In the genomic region with DNA sequence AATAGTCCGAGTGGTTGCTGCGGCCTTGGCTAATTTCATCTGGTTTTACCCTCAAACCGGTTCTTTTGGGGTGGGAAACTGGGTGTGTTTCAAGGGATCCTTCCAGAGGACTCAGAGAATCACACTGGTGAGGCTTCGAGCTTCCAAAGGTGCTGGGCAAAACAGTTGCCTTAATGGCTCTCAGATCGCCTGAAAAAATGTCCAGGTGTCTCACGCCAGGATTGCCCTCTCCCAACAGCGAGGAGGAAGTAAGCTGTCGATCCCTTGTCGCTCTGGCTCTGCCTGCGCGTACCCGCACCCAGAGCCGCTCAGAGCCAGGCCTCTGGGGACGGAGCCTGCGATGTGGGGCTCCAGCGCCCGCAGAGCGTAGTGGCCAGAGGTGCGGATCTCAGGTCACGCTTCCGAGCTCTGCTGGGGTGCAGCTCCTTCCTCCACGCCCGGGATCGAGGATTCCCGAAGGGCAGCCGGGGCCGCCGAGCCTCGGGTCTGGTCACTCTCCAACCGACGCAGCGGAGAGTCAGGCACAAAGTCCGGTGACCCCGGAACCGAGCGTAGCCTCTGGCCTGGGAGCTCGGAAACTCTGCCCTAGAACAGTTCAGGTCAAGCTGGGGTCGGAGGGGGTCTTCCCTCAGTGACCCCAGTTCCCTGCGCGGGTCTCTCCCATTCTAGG, we compare ENCODE assay signal across 8 mouse cellular contexts. TPM values are rescaled to one million over a fixed set of nuclear protein-coding genes. Genes with fewer than 3 reads are reported as not detected.
DNase-seq lines count a peak whose midpoint lies in the region; ATAC-seq lines count a peak whose summit lies in the region.

No protein-coding gene starts in this region.

- H3K36me3 ChIP-seq in heart, embryonic 10.5 days = no peaks in the 10 kb centered on the region
- H3K36me3 ChIP-seq in embryonic facial prominence, embryonic 11.5 days (replicated peaks; ENCODE audit: control insufficient read depth, insufficient read depth, low read depth, low read length) = no peaks in the 10 kb centered on the region
- no peaks in the 10 kb centered on the region for H3K36me3 ChIP-seq in midbrain, embryonic 10.5 days

- no peak for DNase-seq in heart, embryonic 10.5 days (ENCODE audit: low spot score)
- DNase-seq in heart, postnatal 36 days = no peak
- DNase-seq in embryonic facial prominence, embryonic 11.5 days (ENCODE audit: low spot score) = peak; percentile 46
- peak; percentile 77 for DNase-seq in kidney, adult 18-20 months
- DNase-seq in midbrain, embryonic 10.5 days (ENCODE audit: low spot score) = peak; percentile 66
- DNase-seq in layer of hippocampus, adult 9-11 months = no peak
- no peak for DNase-seq in urinary bladder, adult 18-20 months (ENCODE audit: low spot score in 2 of 2)
- no peak for DNase-seq in urinary bladder, postnatal 4 days (ENCODE audit: low spot score in 2 of 2)

- peaks cover 16% of the 10 kb centered on the region for H3K27me3 ChIP-seq in heart, embryonic 10.5 days (ENCODE audit: insufficient read depth, poor library complexity, severe bottlenecking)
- peaks cover 4% of the 10 kb centered on the region; the same call in 1 of the 2 replicates for H3K27me3 ChIP-seq in embryonic facial prominence, embryonic 11.5 days (ENCODE audit: control insufficient read depth, insufficient read depth, low read length)
- H3K27me3 ChIP-seq in midbrain, embryonic 10.5 days (ENCODE audit: low read depth, poor library complexity, severe bottlenecking) = peaks cover 18% of the 10 kb centered on the region

- ATAC-seq in embryonic facial prominence, embryonic 11.5 days (replicated peaks; ENCODE audit: insufficient number of reproducible peaks, low FRiP score, low TSS enrichment, low read depth) = no peak

- H3K27ac ChIP-seq in heart, embryonic 10.5 days = peak overlapping the region; percentile 96
- peak overlapping the region; percentile 16; the same call in 1 of the 2 replicates for H3K27ac ChIP-seq in embryonic facial prominence, embryonic 11.5 days (replicated peaks; ENCODE audit: low read depth, low read length)
- peak overlapping the region; percentile 99 for H3K27ac ChIP-seq in midbrain, embryonic 10.5 days (replicated peaks)

- peak overlapping the region; percentile 71 for H3K4me2 ChIP-seq in embryonic facial prominence, embryonic 11.5 days (ENCODE audit: low read depth, low read length)

- under 1% methylated on average over 40 of the region's 40 CpGs for WGBS in heart, embryonic 10.5 days
- 1% methylated on average over 40 of the region's 40 CpGs for WGBS in embryonic facial prominence, embryonic 11.5 days
- under 1% methylated on average over 40 of the region's 40 CpGs for WGBS in midbrain, embryonic 10.5 days

- H3K4me3 ChIP-seq in heart, embryonic 10.5 days = peak overlapping the region; percentile 89
- H3K4me3 ChIP-seq in embryonic facial prominence, embryonic 11.5 days (ENCODE audit: low read depth, low read length) = peak overlapping the region; percentile 43
- H3K4me3 ChIP-seq in midbrain, embryonic 10.5 days = peak overlapping the region; percentile 94

- H3K9me3 ChIP-seq in heart, embryonic 10.5 days = no peaks in the 10 kb centered on the region
- H3K9me3 ChIP-seq in embryonic facial prominence, embryonic 11.5 days (replicated peaks; ENCODE audit: control insufficient read depth, low read length) = no peaks in the 10 kb centered on the region
- H3K9me3 ChIP-seq in midbrain, embryonic 10.5 days (replicated peaks) = no peaks in the 10 kb centered on the region

- H3K4me1 ChIP-seq in heart, embryonic 10.5 days = peaks cover 61% of the 10 kb centered on the region
- H3K4me1 ChIP-seq in embryonic facial prominence, embryonic 11.5 days (ENCODE audit: control insufficient read depth, insufficient read depth, low read length) = peaks cover 4% of the 10 kb centered on the region; the same call in 1 of the 2 replicates
- H3K4me1 ChIP-seq in midbrain, embryonic 10.5 days = peaks cover 79% of the 10 kb centered on the region

- intact Hi-C loops in heart, postnatal 36 days (cut with DNase I) = loop anchor here (5.0 kb wide), 1 partner anchor 119 kb away; no protein-coding TSS in a partner anchor

- H3K9ac ChIP-seq in embryonic facial prominence, embryonic 11.5 days (replicated peaks; ENCODE audit: low read length) = peak overlapping the region; percentile 76

RNA-seq across cellular contexts. Expression of gene Sall1, which starts 3.1 kb away (rescaled TPM):
- 5.9 and 6.9 TPM in 2 replicates for polyA plus RNA-seq in heart, embryonic 10.5 days (2016; fragmentation: Nextera tagmentation; extraction: Ambion mirVana)
- 1 to 10 TPM; 1.0 to 1.5 TPM for total RNA-seq in heart, postnatal 36 days (2021)
- 4.6 and 4.8 TPM in 2 replicates for polyA plus RNA-seq in embryonic facial prominence, embryonic 11.5 days (2014; fragmentation: Nextera tagmentation; extraction: Ambion mirVana)
- 15.3 and 17.5 TPM in 2 replicates for polyA plus RNA-seq in midbrain, embryonic 10.5 days (2016; fragmentation: Nextera tagmentation; extraction: Ambion mirVana)

Comparison
In these comparisons a context has a peak if more than half of its experiments do, and no peak if none do; other contexts are left out.
1. DNase-seq: peak in embryonic facial prominence, embryonic 11.5 days (single experiment), kidney, adult 18-20 months (single experiment) and midbrain, embryonic 10.5 days (single experiment); none in heart, embryonic 10.5 days (single experiment), heart, postnatal 36 days (0 of 2), layer of hippocampus, adult 9-11 months (single experiment), urinary bladder, adult 18-20 months (0 of 2) and urinary bladder, postnatal 4 days (0 of 2).
2. H3K27ac ChIP-seq: peak in every context shown above with its lines; median percentile 99 in midbrain, embryonic 10.5 days; 96 in heart, embryonic 10.5 days; 16 in embryonic facial prominence, embryonic 11.5 days.
3. H3K4me3 ChIP-seq: peak in every context shown above with its lines; median percentile 94 in midbrain, embryonic 10.5 days; 89 in heart, embryonic 10.5 days; 43 in embryonic facial prominence, embryonic 11.5 days.